8 mouse cellular contexts compared by ENCODE assay signal in genomic region chr7:19557982-19558900, GRCm38 (mm10). TPM values are rescaled to one million over a fixed set of nuclear protein-coding genes. Genes with fewer than 3 reads are reported as not detected.
DNase-seq lines count a peak whose midpoint lies in the region; ATAC-seq and TF ChIP-seq lines count a peak whose summit lies in the region.
"Had no signal": no experiment of that assay in that cellular context is flagged by ENCODE, and none has a peak within 500 bp of the region (broad histone marks: within the 10 kb centered on the region; RNA-seq: fewer than 3 reads in every experiment).

No protein-coding gene starts in this region.

- peaks cover 53% of the 10 kb centered on the region for H3K36me3 ChIP-seq in hindbrain, embryonic 10.5 days
- no peaks in the 10 kb centered on the region for H3K36me3 ChIP-seq in hindbrain, embryonic 11.5 days (ENCODE audit: control insufficient read depth, insufficient read depth, low read length)
- peaks cover 63% of the 10 kb centered on the region for H3K36me3 ChIP-seq in embryonic facial prominence, embryonic 10.5 days (replicated peaks)
- H3K36me3 ChIP-seq in heart, postnatal 0 days (replicated peaks; ENCODE audit: control insufficient read depth, insufficient read depth, low read length) = peaks cover 4% of the 10 kb centered on the region; the same call in 1 of the 2 replicates
- H3K36me3 ChIP-seq in liver, postnatal 0 days (replicated peaks; ENCODE audit: insufficient read depth, low read length) = peaks cover 32% of the 10 kb centered on the region

- H3K27me3 ChIP-seq in hindbrain, embryonic 10.5 days (ENCODE audit: insufficient read depth, poor library complexity, severe bottlenecking) = no peaks in the 10 kb centered on the region
- no peaks in the 10 kb centered on the region for H3K27me3 ChIP-seq in hindbrain, embryonic 11.5 days (ENCODE audit: control insufficient read depth, insufficient read depth, low read length)
- no peaks in the 10 kb centered on the region for H3K27me3 ChIP-seq in embryonic facial prominence, embryonic 10.5 days (replicated peaks; ENCODE audit: low read depth, poor library complexity, severe bottlenecking)
- no peaks in the 10 kb centered on the region for H3K27me3 ChIP-seq in heart, postnatal 0 days (ENCODE audit: control insufficient read depth, insufficient read depth, low read length)
- no peaks in the 10 kb centered on the region for H3K27me3 ChIP-seq in liver, postnatal 0 days (ENCODE audit: insufficient read depth, low read length)

- H3K4me1 ChIP-seq in hindbrain, embryonic 10.5 days (replicated peaks) = peaks cover 48% of the 10 kb centered on the region
- H3K4me1 ChIP-seq in hindbrain, embryonic 11.5 days (replicated peaks; ENCODE audit: control insufficient read depth, insufficient read depth, low read length) = peaks cover 10% of the 10 kb centered on the region
- peaks cover 41% of the 10 kb centered on the region for H3K4me1 ChIP-seq in embryonic facial prominence, embryonic 10.5 days
- peaks cover 37% of the 10 kb centered on the region; the same call in 1 of the 2 replicates for H3K4me1 ChIP-seq in heart, postnatal 0 days (ENCODE audit: control insufficient read depth, insufficient read depth)
- H3K4me1 ChIP-seq in liver, postnatal 0 days (ENCODE audit: insufficient read depth) = peaks cover 35% of the 10 kb centered on the region

- H3K27ac ChIP-seq in hindbrain, embryonic 10.5 days = no peak overlapping the region
- no peak overlapping the region for H3K27ac ChIP-seq in hindbrain, embryonic 11.5 days (ENCODE audit: low read depth, low read length)
- no peak overlapping the region for H3K27ac ChIP-seq in embryonic facial prominence, embryonic 10.5 days (replicated peaks)
- H3K27ac ChIP-seq in heart, postnatal 0 days (ENCODE audit: low read depth) = no peak overlapping the region; the same call in 1 of the 2 replicates
- no peak overlapping the region for H3K27ac ChIP-seq in liver, postnatal 0 days (ENCODE audit: low read depth)

- 94% methylated on average over 6 of the region's 6 CpGs for WGBS in hindbrain, embryonic 10.5 days
- WGBS in hindbrain, embryonic 11.5 days = 96% methylated on average over 6 of the region's 6 CpGs
- 91% methylated on average over 6 of the region's 6 CpGs for WGBS in embryonic facial prominence, embryonic 10.5 days
- 71% methylated on average over 6 of the region's 6 CpGs for WGBS in heart, postnatal 0 days
- 83% methylated on average over 6 of the region's 6 CpGs for WGBS in liver, postnatal 0 days (ENCODE audit: insufficient replicate concordance)

- no peaks in the 10 kb centered on the region for H3K9me3 ChIP-seq in hindbrain, embryonic 10.5 days
- H3K9me3 ChIP-seq in hindbrain, embryonic 11.5 days (ENCODE audit: control insufficient read depth, low read length) = no peaks in the 10 kb centered on the region
- no peaks in the 10 kb centered on the region for H3K9me3 ChIP-seq in embryonic facial prominence, embryonic 10.5 days
- no peaks in the 10 kb centered on the region for H3K9me3 ChIP-seq in heart, postnatal 0 days (replicated peaks; ENCODE audit: control insufficient read depth, low read length)
- no peaks in the 10 kb centered on the region for H3K9me3 ChIP-seq in liver, postnatal 0 days (ENCODE audit: low read length)

- no peak for DNase-seq in hindbrain, embryonic 10.5 days (ENCODE audit: low spot score)
- DNase-seq in hindbrain, embryonic 11.5 days (ENCODE audit: low spot score) = no peak
- no peak for DNase-seq in embryonic facial prominence, embryonic 10.5 days (ENCODE audit: low spot score)
- no peak for DNase-seq in heart, postnatal 0 days (ENCODE audit: low spot score)
- no peak for DNase-seq in liver, postnatal 0 days
- DNase-seq in layer of hippocampus, adult 9-10 months (ENCODE audit: low spot score) = no peak
- DNase-seq in adrenal gland, postnatal 10 days = no peak
- DNase-seq: layer of hippocampus, postnatal 36 days had no signal

- TF ChIP-seq EP300 in heart, postnatal 0 days (IDR thresholded peaks at IDR 0.05; ENCODE audit: low read depth) = no peak
- no peak for TF ChIP-seq EP300 in liver, postnatal 0 days (IDR thresholded peaks at IDR 0.05; ENCODE audit: low read depth)

- no peak overlapping the region for H3K9ac ChIP-seq in hindbrain, embryonic 11.5 days (ENCODE audit: low read depth, low read length)
- peak overlapping the region; percentile 35; the same call in 1 of the 2 replicates for H3K9ac ChIP-seq in heart, postnatal 0 days (replicated peaks; ENCODE audit: low read depth, low read length)
- H3K9ac ChIP-seq in liver, postnatal 0 days (replicated peaks) = peak overlapping the region; percentile 27

- ATAC-seq in hindbrain, embryonic 11.5 days (ENCODE audit: low FRiP score) = no peak
- ATAC-seq in heart, postnatal 0 days (ENCODE audit: insufficient read depth, low read depth) = peak; percentile 28; the same call in 1 of the 2 replicates
- ATAC-seq in liver, postnatal 0 days = no peak; the same call in 1 of the 2 replicates

- TF ChIP-seq CTCF in heart, postnatal 0 days (IDR thresholded peaks at IDR 0.05; ENCODE audit: low read depth) = no peak
- TF ChIP-seq CTCF in liver, postnatal 0 days (IDR thresholded peaks at IDR 0.05; ENCODE audit: low read depth) = no peak

- no peak overlapping the region for H3K4me2 ChIP-seq in hindbrain, embryonic 11.5 days (replicated peaks; ENCODE audit: low read depth, low read length)
- no peak overlapping the region; the same call in 1 of the 2 replicates for H3K4me2 ChIP-seq in heart, postnatal 0 days (ENCODE audit: low read depth, low read length)
- H3K4me2 ChIP-seq in liver, postnatal 0 days (ENCODE audit: low read depth, low read length) = peak overlapping the region; percentile 95

- H3K4me3 ChIP-seq in hindbrain, embryonic 10.5 days = peak overlapping the region; percentile 16; the same call in 1 of the 2 replicates
- H3K4me3 ChIP-seq in hindbrain, embryonic 11.5 days (ENCODE audit: low read depth, low read length) = no peak overlapping the region
- H3K4me3 ChIP-seq in embryonic facial prominence, embryonic 10.5 days = peak overlapping the region; percentile 100; the same call in 1 of the 2 replicates
- no peak overlapping the region for H3K4me3 ChIP-seq in heart, postnatal 0 days (ENCODE audit: low read depth, low read length)
- peak overlapping the region; percentile 99; the same call in 1 of the 2 replicates for H3K4me3 ChIP-seq in liver, postnatal 0 days (ENCODE audit: low read depth, low read length)

RNA-seq across cellular contexts. Expression of gene Ppp1r37, which starts 4.6 kb away (rescaled TPM):
- polyA plus RNA-seq in hindbrain, embryonic 10.5 days (2016; fragmentation: Nextera tagmentation; extraction: Ambion mirVana) = 22.6 and 30.4 TPM in 2 replicates
- 4.2 and 5.8 TPM in 2 replicates for polyA plus RNA-seq in hindbrain, embryonic 11.5 days (2014; fragmentation: Nextera tagmentation; extraction: Ambion mirVana)
- polyA plus RNA-seq in embryonic facial prominence, embryonic 10.5 days (2016; fragmentation: Nextera tagmentation; extraction: Ambion mirVana) = 20.7 and 22.9 TPM in 2 replicates
- 40.6 and 53.3 TPM in 2 replicates for total RNA-seq in heart, postnatal 0 days (2014; rRNA removed; ENCODE audit: low replicate concordance)
- 11.4 and 12.6 TPM in 2 replicates for polyA plus RNA-seq in heart, postnatal 0 days (2015; fragmentation: Nextera tagmentation; extraction: Ambion mirVana)
- polyA plus RNA-seq in liver, postnatal 0 days (2015; fragmentation: Nextera tagmentation; extraction: Ambion mirVana) = 8.1 and 8.3 TPM in 2 replicates
- total RNA-seq in adrenal gland, postnatal 10 days (2021) = 10 to 100 TPM; 59.2 to 60.8 TPM

RNA-seq across cellular contexts. Expression of gene Zfp296, which starts 18.8 kb away (rescaled TPM):
- 0.22 and 0.72 TPM in 2 replicates for polyA plus RNA-seq in hindbrain, embryonic 10.5 days (2016; fragmentation: Nextera tagmentation; extraction: Ambion mirVana)
- polyA plus RNA-seq in hindbrain, embryonic 11.5 days (2014; fragmentation: Nextera tagmentation; extraction: Ambion mirVana) = 0.22 and 0.38 TPM in 2 replicates
- polyA plus RNA-seq in embryonic facial prominence, embryonic 10.5 days (2016; fragmentation: Nextera tagmentation; extraction: Ambion mirVana) = 0.41 and 0.44 TPM in 2 replicates
- total RNA-seq in heart, postnatal 0 days (2014; rRNA removed; ENCODE audit: low replicate concordance) = 0.12 and 3.6 TPM in 2 replicates
- polyA plus RNA-seq in heart, postnatal 0 days (2015; fragmentation: Nextera tagmentation; extraction: Ambion mirVana) = 0.12 and 0.15 TPM in 2 replicates
- 0.89 and 1.2 TPM in 2 replicates for polyA plus RNA-seq in liver, postnatal 0 days (2015; fragmentation: Nextera tagmentation; extraction: Ambion mirVana)
- under 1 TPM; 0.55 to 0.60 TPM for total RNA-seq in adrenal gland, postnatal 10 days (2021)

RNA-seq across cellular contexts. Expression of gene Gemin7, which starts 19.2 kb away (rescaled TPM):
- 177 and 188 TPM in 2 replicates for polyA plus RNA-seq in hindbrain, embryonic 10.5 days (2016; fragmentation: Nextera tagmentation; extraction: Ambion mirVana)
- polyA plus RNA-seq in hindbrain, embryonic 11.5 days (2014; fragmentation: Nextera tagmentation; extraction: Ambion mirVana) = 161 and 173 TPM in 2 replicates
- polyA plus RNA-seq in embryonic facial prominence, embryonic 10.5 days (2016; fragmentation: Nextera tagmentation; extraction: Ambion mirVana) = 187 and 191 TPM in 2 replicates
- total RNA-seq in heart, postnatal 0 days (2014; rRNA removed; ENCODE audit: low replicate concordance) = 63.2 and 67.3 TPM in 2 replicates
- 114 and 115 TPM in 2 replicates for polyA plus RNA-seq in heart, postnatal 0 days (2015; fragmentation: Nextera tagmentation; extraction: Ambion mirVana)
- 61.7 and 66.9 TPM in 2 replicates for polyA plus RNA-seq in liver, postnatal 0 days (2015; fragmentation: Nextera tagmentation; extraction: Ambion mirVana)
- 10 to 100 TPM; 54.7 to 56.2 TPM for total RNA-seq in adrenal gland, postnatal 10 days (2021)

RNA-seq across cellular contexts. Expression of gene Nkpd1, which starts 40.6 kb away (rescaled TPM):
- 0.09 and 0.10 TPM in 2 replicates for polyA plus RNA-seq in hindbrain, embryonic 10.5 days (2016; fragmentation: Nextera tagmentation; extraction: Ambion mirVana)
- polyA plus RNA-seq in hindbrain, embryonic 11.5 days (2014; fragmentation: Nextera tagmentation; extraction: Ambion mirVana) = 0.10 and 0.17 TPM in 2 replicates
- 0.17 and 0.19 TPM in 2 replicates for polyA plus RNA-seq in embryonic facial prominence, embryonic 10.5 days (2016; fragmentation: Nextera tagmentation; extraction: Ambion mirVana)
- total RNA-seq in heart, postnatal 0 days (2014; rRNA removed; ENCODE audit: low replicate concordance) = not detected in 2 replicates
- polyA plus RNA-seq in heart, postnatal 0 days (2015; fragmentation: Nextera tagmentation; extraction: Ambion mirVana) = not detected in 2 replicates
- polyA plus RNA-seq in liver, postnatal 0 days (2015; fragmentation: Nextera tagmentation; extraction: Ambion mirVana) = not detected in 2 replicates
- under 1 TPM; 0.18 to 0.21 TPM for total RNA-seq in adrenal gland, postnatal 10 days (2021)

RNA-seq across cellular contexts. Expression of gene Clasrp, which starts 46.0 kb away (rescaled TPM):
- polyA plus RNA-seq in hindbrain, embryonic 10.5 days (2016; fragmentation: Nextera tagmentation; extraction: Ambion mirVana) = 57.5 and 68.8 TPM in 2 replicates
- 49.8 and 50.5 TPM in 2 replicates for polyA plus RNA-seq in hindbrain, embryonic 11.5 days (2014; fragmentation: Nextera tagmentation; extraction: Ambion mirVana)
- polyA plus RNA-seq in embryonic facial prominence, embryonic 10.5 days (2016; fragmentation: Nextera tagmentation; extraction: Ambion mirVana) = 58.0 and 58.9 TPM in 2 replicates
- 18.9 and 75.2 TPM in 2 replicates for total RNA-seq in heart, postnatal 0 days (2014; rRNA removed; ENCODE audit: low replicate concordance)
- polyA plus RNA-seq in heart, postnatal 0 days (2015; fragmentation: Nextera tagmentation; extraction: Ambion mirVana) = 13.4 and 17.5 TPM in 2 replicates
- polyA plus RNA-seq in liver, postnatal 0 days (2015; fragmentation: Nextera tagmentation; extraction: Ambion mirVana) = 7.6 and 8.1 TPM in 2 replicates
- 10 to 100 TPM; 29.6 to 58.3 TPM for total RNA-seq in adrenal gland, postnatal 10 days (2021)

Comparison
In these comparisons a context has a peak if more than half of its experiments do, and no peak if none do; other contexts are left out.
1. H3K4me3 ChIP-seq: peak in hindbrain, embryonic 10.5 days (single experiment), embryonic facial prominence, embryonic 10.5 days (single experiment) and liver, postnatal 0 days (single experiment); none in hindbrain, embryonic 11.5 days (single experiment) and heart, postnatal 0 days (single experiment).